Mouse (Mus musculus) liver, adult 2 months (tissue): ENCODE measurements around the gene Prkd2.

Experiments
- CTCF ChIP-seq: fragments of 200-500 bp; IDR thresholded peaks from 2 replicates; pipeline ENCODE4 v1.5.1; 2011; ENCODE audit warnings: low read depth, low read length, control low read depth
- POLR2A ChIP-seq: fragments of 200-500 bp; IDR thresholded peaks from 2 replicates; pipeline ENCODE4 v1.6.1; 2011; ENCODE audit warnings: low read length, control low read depth; ENCODE audit not compliant: insufficient read depth; ENCODE audit errors: extremely low read depth

GRCm38 (mm10) chr7:16903439-16903955, 60.8 kb downstream of the Prkd2 start:
- TF ChIP-seq CTCF (no peak), POLR2A (no peak)
